Mouse (Mus musculus): ENCODE measurements around the gene Ola1.

Gene Ola1

GRCm38 (mm10) chr2:73063911-73064619 lies 154.7 kb downstream of the Ola1 start:
- no peak for DNase-seq

- no peak for DNase-seq
Measured at GRCm38 (mm10) chr2:73060259-73060585, 158.5 kb downstream of the Ola1 start.

GRCm38 (mm10) chr2:73059550-73060258 lies 159.0 kb downstream of the Ola1 start:
- DNase-seq = peak; percentile 65

- no peak for DNase-seq
Measured at GRCm38 (mm10) chr2:73058344-73058743, 160.4 kb downstream of the Ola1 start.

- no peak for DNase-seq
Measured at GRCm38 (mm10) chr2:73057589-73057988, 161.1 kb downstream of the Ola1 start.

GRCm38 (mm10) chr2:73056090-73056956 lies 162.4 kb downstream of the Ola1 start:
- no peak for DNase-seq

GRCm38 (mm10) chr2:73053791-73054490 lies 164.8 kb downstream of the Ola1 start:
- DNase-seq = no peak

- no peak for DNase-seq
Measured at GRCm38 (mm10) chr2:73050401-73050800, 168.3 kb downstream of the Ola1 start.

- DNase-seq = no peak
Measured at GRCm38 (mm10) chr2:73049977-73050376, 168.7 kb downstream of the Ola1 start.

- DNase-seq = peak; percentile 40
Measured at GRCm38 (mm10) chr2:73049001-73049684, 169.6 kb downstream of the Ola1 start.

- peak; percentile 74 for DNase-seq
Measured at GRCm38 (mm10) chr2:73047061-73047741, 171.5 kb downstream of the Ola1 start.

- peak; percentile 63 for DNase-seq
Measured at GRCm38 (mm10) chr2:73046576-73046975, 172.1 kb downstream of the Ola1 start.

- DNase-seq = no peak
Measured at GRCm38 (mm10) chr2:73045505-73045904, 173.2 kb downstream of the Ola1 start.
